Mouse (Mus musculus): ENCODE measurements around the gene Plppr2. TPM values are rescaled to one million over a fixed set of nuclear protein-coding genes. Genes with fewer than 3 reads are reported as not detected.

The Plppr2 gene
- polyA plus RNA-seq, 1 experiment from 2014 or later, result 115 TPM

DNA sequence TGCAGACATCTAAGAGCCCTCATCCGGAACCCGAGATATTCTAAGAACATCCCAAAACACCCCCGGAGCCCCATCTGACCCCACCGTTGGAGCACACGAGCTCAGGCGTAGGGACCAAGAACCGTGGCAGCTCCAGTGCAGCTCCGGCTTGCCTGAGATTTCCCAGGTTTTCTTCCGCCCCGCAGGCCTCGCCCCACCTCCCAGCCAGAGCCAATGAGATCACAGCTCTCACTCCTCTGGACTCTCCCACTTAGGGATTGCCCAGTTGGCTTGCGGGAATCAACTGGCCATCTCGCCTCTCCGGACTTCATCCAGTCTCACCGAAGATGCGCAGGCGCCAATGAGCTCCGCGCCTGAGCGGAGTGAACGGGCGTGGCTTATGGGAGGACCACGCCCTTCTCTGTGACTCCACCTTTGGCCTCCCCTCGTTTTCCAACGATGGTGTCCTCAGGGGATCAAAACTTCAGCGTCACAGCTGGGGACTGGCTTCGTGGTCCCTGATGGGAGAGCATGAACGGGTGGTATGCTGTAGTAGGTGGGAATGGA, 9.6 kb upstream of the Plppr2 start, which contains the start of the genes Ccdc159 and Tmem205:
Gene Ccdc159, plus strand, starts transcription at position 264 of the 546 bp plus-strand sequence.
Gene Tmem205, minus strand, starts transcription at position 349 of the 546 bp plus-strand sequence.
- peak; percentile 96 for ATAC-seq
- Histone ChIP-seq H3K9ac (ENCODE audit: low read depth, low read length) (peak within 1 kb of the TSS; percentile 69), H3K4me3 (ENCODE audit: low read depth, low read length) (peak within 1 kb of the TSS; percentile 51), H3K27me3 (ENCODE audit: control insufficient read depth, insufficient read depth, low read depth, low read length) (no peaks in the 10 kb centered on the region), H3K4me2 (ENCODE audit: low read length) (peak within 1 kb of the TSS; percentile 67), H3K27ac (ENCODE audit: low read length) (peak within 1 kb of the TSS; percentile 77), H3K9me3 (replicated peaks; ENCODE audit: control insufficient read depth, low read length, poor library complexity, severe bottlenecking) (no peaks in the 10 kb centered on the region), H3K36me3 (ENCODE audit: control insufficient read depth, insufficient read depth, low read length) (no peaks in the 10 kb centered on the region), H3K4me1 (ENCODE audit: control insufficient read depth, insufficient read depth, low read length) (peaks cover 11% of the 10 kb centered on the region)
- under 1% methylated on average over 28 of the region's 28 CpGs for WGBS

DNA sequence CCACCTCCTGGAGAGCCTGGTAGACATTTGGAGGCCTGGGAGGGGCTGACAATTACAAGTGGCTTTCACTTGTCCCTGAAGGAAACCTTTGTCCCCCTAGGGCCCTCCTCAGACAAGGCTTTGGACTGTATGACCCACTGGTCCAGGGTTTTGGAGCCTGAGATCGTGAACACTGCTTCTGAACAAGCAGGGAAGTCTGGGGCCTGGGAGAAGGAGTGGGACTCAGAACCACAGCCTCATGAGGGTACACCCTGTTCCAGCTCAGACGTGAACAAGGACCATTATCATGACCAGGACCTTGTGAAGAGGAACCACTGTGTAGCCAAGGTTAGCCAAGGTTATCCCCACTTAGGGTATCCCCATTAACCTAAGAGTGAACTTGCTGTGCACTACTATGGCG, 7.6 kb upstream of the Plppr2 start:
- Histone ChIP-seq H3K4me3 (ENCODE audit: low read depth, low read length) (no peak overlapping the region), H3K9ac (ENCODE audit: low read depth, low read length) (no peak overlapping the region), H3K4me1 (ENCODE audit: control insufficient read depth, insufficient read depth, low read length) (peaks cover 11% of the 10 kb centered on the region), H3K9me3 (replicated peaks; ENCODE audit: control insufficient read depth, low read length, poor library complexity, severe bottlenecking) (no peaks in the 10 kb centered on the region), H3K27ac (ENCODE audit: low read length) (no peak overlapping the region), H3K4me2 (ENCODE audit: low read length) (no peak overlapping the region), H3K27me3 (ENCODE audit: control insufficient read depth, insufficient read depth, low read depth, low read length) (no peaks in the 10 kb centered on the region), H3K36me3 (ENCODE audit: control insufficient read depth, insufficient read depth, low read length) (no peaks in the 10 kb centered on the region)
- no peak for ATAC-seq
- WGBS, result 81% methylated on average over 3 of the region's 3 CpGs

DNA sequence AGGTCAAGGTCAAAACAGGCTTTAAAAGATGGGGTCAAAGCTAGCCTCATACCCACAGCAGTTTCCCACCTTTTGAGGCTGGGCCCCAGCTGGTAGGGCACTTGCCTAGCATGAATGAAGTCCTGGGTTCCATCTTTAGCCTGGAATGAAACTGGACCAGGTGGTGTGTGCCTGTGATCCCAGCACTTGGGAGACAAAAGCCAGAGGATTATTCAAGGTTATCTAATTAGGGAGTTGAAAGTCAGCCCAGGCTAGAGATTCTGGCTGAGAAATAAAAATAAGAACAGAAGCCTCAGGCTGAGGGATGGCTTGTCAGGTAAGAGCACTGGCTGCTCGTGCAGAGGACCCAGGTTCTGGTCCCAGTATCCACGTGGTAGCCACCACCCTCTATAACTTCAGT, 4.8 kb upstream of the Plppr2 start:
- Histone ChIP-seq H3K9me3 (replicated peaks; ENCODE audit: control insufficient read depth, low read length, poor library complexity, severe bottlenecking) (no peaks in the 10 kb centered on the region), H3K4me2 (ENCODE audit: low read length) (no peak overlapping the region), H3K4me3 (ENCODE audit: low read depth, low read length) (no peak overlapping the region), H3K27me3 (ENCODE audit: control insufficient read depth, insufficient read depth, low read depth, low read length) (no peaks in the 10 kb centered on the region), H3K36me3 (ENCODE audit: control insufficient read depth, insufficient read depth, low read length) (no peaks in the 10 kb centered on the region), H3K4me1 (ENCODE audit: control insufficient read depth, insufficient read depth, low read length) (peaks cover 10% of the 10 kb centered on the region; the same call in 1 of the 2 replicates), H3K27ac (ENCODE audit: low read length) (no peak overlapping the region), H3K9ac (ENCODE audit: low read depth, low read length) (no peak overlapping the region)
- ATAC-seq, result no peak
- 56% methylated on average over 2 of the region's 2 CpGs for WGBS

DNA sequence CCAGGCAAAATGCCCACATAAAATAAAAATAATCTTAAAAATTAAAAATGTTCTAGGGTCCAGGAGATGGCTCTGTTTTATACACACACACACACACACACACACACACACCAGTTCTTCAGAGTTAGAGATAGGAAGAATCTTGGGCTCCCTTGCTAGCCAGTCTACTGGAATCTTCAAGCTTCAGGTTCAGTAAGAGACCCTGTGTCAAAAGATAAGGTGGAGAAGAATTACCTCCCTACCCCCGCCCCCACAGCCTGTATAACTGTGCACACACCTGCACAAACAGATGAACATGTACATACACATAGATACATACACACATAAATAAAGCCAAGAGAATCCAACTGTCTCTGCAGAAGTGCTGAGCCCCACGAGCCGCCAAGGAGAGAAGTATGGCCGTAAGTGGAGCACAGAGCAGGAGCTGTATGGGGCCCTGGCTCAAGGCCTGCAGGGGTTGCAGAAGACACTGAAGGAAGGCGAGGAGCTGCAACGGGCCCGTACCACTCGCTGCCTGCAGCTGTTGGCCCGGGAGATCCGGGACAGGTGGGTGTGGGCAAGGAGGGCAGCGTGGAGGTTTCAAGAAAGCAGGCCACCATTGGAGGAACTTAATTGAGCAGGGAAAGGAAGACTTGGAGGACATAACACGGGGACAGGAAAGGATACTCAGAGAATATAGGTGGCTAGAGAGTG, 4.2 kb upstream of the Plppr2 start:
- H3K27me3 ChIP-seq (ENCODE audit: control insufficient read depth, insufficient read depth, low read depth, low read length), result no peaks in the 10 kb centered on the region
- 67% methylated on average over 12 of the region's 12 CpGs for WGBS
- no peak overlapping the region for H3K4me2 ChIP-seq (ENCODE audit: low read length)
- no peak overlapping the region for H3K27ac ChIP-seq (ENCODE audit: low read length)
- no peaks in the 10 kb centered on the region for H3K9me3 ChIP-seq (replicated peaks; ENCODE audit: control insufficient read depth, low read length, poor library complexity, severe bottlenecking)
- H3K36me3 ChIP-seq (ENCODE audit: control insufficient read depth, insufficient read depth, low read length), result no peaks in the 10 kb centered on the region
- no peak overlapping the region for H3K9ac ChIP-seq (ENCODE audit: low read depth, low read length)
- H3K4me1 ChIP-seq (ENCODE audit: control insufficient read depth, insufficient read depth, low read length), result peaks cover 10% of the 10 kb centered on the region; the same call in 1 of the 2 replicates
- no peak overlapping the region for H3K4me3 ChIP-seq (ENCODE audit: low read depth, low read length)
- no peak for ATAC-seq

DNA sequence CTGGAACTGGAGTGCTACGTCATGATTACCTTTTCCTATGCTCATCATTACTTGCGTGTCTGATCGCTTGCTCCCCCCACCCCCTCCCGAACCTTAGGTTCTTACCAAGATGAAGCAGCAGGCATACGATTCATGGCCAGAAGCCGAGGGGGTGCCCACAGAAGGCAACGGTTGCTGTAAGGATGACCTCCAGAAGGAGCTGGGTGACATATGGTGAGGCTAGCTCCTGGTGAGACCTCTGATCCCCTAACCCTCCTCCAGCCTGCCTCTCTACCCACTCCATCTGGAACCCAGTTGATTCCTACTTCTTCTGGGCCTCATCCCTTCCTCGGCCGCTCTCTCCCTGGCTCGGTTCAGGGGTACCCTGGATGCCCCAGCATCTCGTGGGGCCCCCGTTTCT, 2.8 kb upstream of the Plppr2 start:
- Histone ChIP-seq H3K4me3 (ENCODE audit: low read depth, low read length) (no peak overlapping the region), H3K4me1 (ENCODE audit: control insufficient read depth, insufficient read depth, low read length) (peaks cover 19% of the 10 kb centered on the region), H3K9me3 (replicated peaks; ENCODE audit: control insufficient read depth, low read length, poor library complexity, severe bottlenecking) (no peaks in the 10 kb centered on the region), H3K4me2 (ENCODE audit: low read length) (no peak overlapping the region), H3K27me3 (ENCODE audit: control insufficient read depth, insufficient read depth, low read depth, low read length) (no peaks in the 10 kb centered on the region), H3K27ac (ENCODE audit: low read length) (no peak overlapping the region), H3K9ac (ENCODE audit: low read depth, low read length) (no peak overlapping the region), H3K36me3 (ENCODE audit: control insufficient read depth, insufficient read depth, low read length) (no peaks in the 10 kb centered on the region)
- ATAC-seq, result no peak
- WGBS, result 92% methylated on average over 12 of the region's 12 CpGs

DNA sequence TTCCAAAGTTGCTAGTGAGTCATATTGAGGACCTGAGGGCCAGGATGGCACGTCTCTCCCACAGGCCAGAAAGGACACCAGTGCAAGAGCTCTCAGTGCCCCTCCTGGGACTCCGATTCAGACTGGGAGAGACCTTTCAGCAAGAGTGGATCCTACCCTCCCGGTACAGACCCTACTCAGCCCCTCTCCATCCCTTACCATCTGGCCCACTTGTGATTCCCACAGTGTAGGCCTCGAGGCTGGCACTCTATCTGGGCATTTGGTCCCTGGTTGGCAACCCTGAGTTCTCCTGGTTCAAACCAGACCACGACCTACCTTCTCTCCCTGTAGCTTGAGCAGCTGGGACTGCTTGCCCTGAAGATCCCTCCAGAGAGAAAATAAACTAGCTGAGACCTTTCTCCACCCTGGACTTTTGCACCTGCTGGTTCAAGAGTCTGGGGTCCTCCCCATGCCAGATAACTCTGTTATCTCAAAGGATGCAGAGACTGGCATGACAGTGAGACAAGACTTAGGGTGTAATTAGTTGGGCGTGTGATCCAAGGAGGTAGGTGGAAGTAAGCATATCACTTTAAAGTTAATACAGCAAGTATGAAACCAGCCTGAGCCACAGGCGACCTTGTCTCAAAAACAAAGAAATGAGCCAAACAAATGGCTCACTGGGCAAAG, 1.2 kb upstream of the Plppr2 start:
- 0 out of 2 replicates have a peak overlapping the region, but pooled peaks have one; percentile 86 for H3K27ac ChIP-seq (ENCODE audit: low read length)

DNA sequence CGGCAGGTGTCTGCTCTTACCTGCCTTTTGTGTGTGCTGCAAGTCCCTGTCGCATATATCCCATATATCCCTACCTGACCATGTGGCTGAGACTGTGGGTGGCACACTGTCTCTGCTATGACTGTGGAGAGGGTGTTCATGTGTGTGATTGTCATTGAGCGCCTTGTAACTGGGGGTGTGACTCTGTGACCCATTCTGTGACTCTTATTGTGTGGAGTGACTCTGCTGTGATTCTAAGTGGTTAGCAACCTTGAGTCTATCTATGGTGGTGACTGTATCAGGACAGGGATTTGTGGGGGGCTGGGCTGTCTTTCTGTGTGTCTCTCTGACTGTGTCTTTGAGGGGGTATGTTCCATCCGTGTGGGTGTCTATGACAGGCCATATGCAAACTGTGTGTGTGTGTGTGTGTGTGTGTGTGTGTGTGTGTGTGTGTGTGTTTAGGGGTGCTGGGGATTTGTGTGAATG, 910 bp downstream of the Plppr2 start:
- Histone ChIP-seq H3K27ac (ENCODE audit: low read length) (0 out of 2 replicates have a peak overlapping the region, but pooled peaks have one; percentile 35), H3K4me1 (ENCODE audit: control insufficient read depth, insufficient read depth, low read length) (peaks cover 23% of the 10 kb centered on the region), H3K4me2 (ENCODE audit: low read length) (peak overlapping the region; percentile 62), H3K9ac (ENCODE audit: low read depth, low read length) (peak overlapping the region; percentile 80; the same call in 1 of the 2 replicates), H3K27me3 (ENCODE audit: control insufficient read depth, insufficient read depth, low read depth, low read length) (no peaks in the 10 kb centered on the region), H3K36me3 (ENCODE audit: control insufficient read depth, insufficient read depth, low read length) (peaks cover 7% of the 10 kb centered on the region), H3K9me3 (replicated peaks; ENCODE audit: control insufficient read depth, low read length, poor library complexity, severe bottlenecking) (no peaks in the 10 kb centered on the region), H3K4me3 (ENCODE audit: low read depth, low read length) (peak overlapping the region; percentile 58)
- ATAC-seq, result peak; percentile 47
- WGBS, result 56% methylated on average over 4 of the region's 4 CpGs

More for the DNA sequence above, 1.2 kb upstream of the Plppr2 start:
- Histone ChIP-seq H3K4me1 (ENCODE audit: control insufficient read depth, insufficient read depth, low read length) (peaks cover 23% of the 10 kb centered on the region), H3K27me3 (ENCODE audit: control insufficient read depth, insufficient read depth, low read depth, low read length) (no peaks in the 10 kb centered on the region), H3K36me3 (ENCODE audit: control insufficient read depth, insufficient read depth, low read length) (peaks cover 1% of the 10 kb centered on the region), H3K9ac (ENCODE audit: low read depth, low read length) (peak overlapping the region; percentile 4; the same call in 1 of the 2 replicates), H3K4me3 (ENCODE audit: low read depth, low read length) (no peak overlapping the region), H3K4me2 (ENCODE audit: low read length) (peak overlapping the region; percentile 62; the same call in 1 of the 2 replicates), H3K9me3 (replicated peaks; ENCODE audit: control insufficient read depth, low read length, poor library complexity, severe bottlenecking) (no peaks in the 10 kb centered on the region)
- 90% methylated on average over 7 of the region's 7 CpGs for WGBS
- no peak for ATAC-seq

DNA sequence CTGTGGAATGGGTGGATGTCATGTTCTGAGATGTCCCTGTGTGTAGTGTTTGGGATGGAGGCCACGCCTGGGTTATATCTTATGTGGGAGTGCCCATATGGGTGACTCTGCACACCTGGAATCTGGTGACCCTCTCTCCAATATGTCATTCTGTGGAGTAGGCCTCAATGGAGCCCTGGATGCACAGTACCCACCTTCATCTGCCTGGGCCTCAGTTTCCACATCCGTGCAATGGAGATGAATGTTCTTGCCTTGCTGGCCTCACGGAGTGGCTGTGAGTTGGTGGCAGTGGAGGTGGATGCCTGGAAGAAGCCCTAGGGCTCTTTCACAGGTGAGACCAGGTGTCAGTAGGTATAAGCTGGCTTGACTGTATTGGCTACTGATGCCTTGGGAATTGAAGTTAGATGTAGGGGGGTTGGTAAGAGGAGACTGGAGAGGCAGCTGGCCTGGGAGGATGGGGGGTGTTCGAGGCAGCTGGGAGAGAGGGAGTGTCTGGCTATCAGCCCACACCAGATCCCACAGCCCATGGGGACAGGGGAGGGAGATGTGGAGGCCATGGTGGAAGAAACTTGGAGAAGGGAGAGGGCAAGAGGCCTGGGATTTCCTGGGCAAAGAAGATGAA, 1.5 kb downstream of the Plppr2 start:
- Histone ChIP-seq H3K36me3 (ENCODE audit: control insufficient read depth, insufficient read depth, low read length) (peaks cover 7% of the 10 kb centered on the region), H3K9ac (ENCODE audit: low read depth, low read length) (0 out of 2 replicates have a peak overlapping the region, but pooled peaks have one; percentile 80), H3K4me2 (ENCODE audit: low read length) (peak overlapping the region; percentile 62), H3K27ac (ENCODE audit: low read length) (no peak overlapping the region), H3K4me3 (ENCODE audit: low read depth, low read length) (peak overlapping the region; percentile 58), H3K27me3 (ENCODE audit: control insufficient read depth, insufficient read depth, low read depth, low read length) (no peaks in the 10 kb centered on the region), H3K9me3 (replicated peaks; ENCODE audit: control insufficient read depth, low read length, poor library complexity, severe bottlenecking) (no peaks in the 10 kb centered on the region), H3K4me1 (ENCODE audit: control insufficient read depth, insufficient read depth, low read length) (peaks cover 23% of the 10 kb centered on the region)
- no peak for ATAC-seq
- 87% methylated on average over 4 of the region's 4 CpGs for WGBS

Measured in midbrain, embryonic 16.5 days (tissue).